Mouse (Mus musculus): Measurements from ENCODE around the gene Arhgap10. TPM values are rescaled to one million over a fixed set of nuclear protein-coding genes. Genes with fewer than 3 reads are reported as not detected.

Gene Arhgap10
- total and polyA plus RNA-seq, 3 experiments, result 13.1 to 22.8 TPM; not detected in 1

DNA sequence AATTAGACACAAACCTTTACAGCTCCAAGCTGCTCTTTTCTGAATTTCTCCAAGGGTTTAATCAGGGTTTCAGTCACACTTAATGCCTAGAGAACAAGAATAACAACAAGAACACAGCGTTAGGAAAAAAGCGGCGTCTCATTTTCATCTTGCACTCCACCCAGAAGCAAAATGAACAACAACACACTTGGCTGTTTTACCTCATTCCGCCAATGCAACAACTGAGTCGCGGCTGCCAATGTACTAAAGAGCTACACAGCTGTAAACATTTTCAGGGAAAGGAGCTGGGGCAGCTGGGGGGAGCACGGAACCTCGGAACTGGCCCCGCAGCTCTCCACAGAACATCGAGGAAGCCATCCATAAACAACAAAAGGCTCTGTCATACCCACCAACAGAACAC, 85.0 kb downstream of the Arhgap10 start:
- Histone ChIP-seq H3K9ac (ENCODE audit: control insufficient read depth, low read depth, low read length, poor library complexity, severe bottlenecking) (no peak overlapping the region), H3K4me1 (ENCODE audit: control insufficient read depth in 1 of 2, insufficient read depth in 2 of 2, low read length in 2 of 2) (no peaks in the 10 kb centered on the region), H3K27me3 (ENCODE audit: control insufficient read depth in 1 of 2, insufficient read depth in 2 of 2, low read length in 2 of 2) (no peaks in the 10 kb centered on the region), H3K36me3 (ENCODE audit: control insufficient read depth in 1 of 2, insufficient read depth in 2 of 2, low read length in 2 of 2) (no peaks in the 10 kb centered on the region), H3K79me2 (ENCODE audit: control insufficient read depth, insufficient read depth, low read length, poor library complexity) (no peaks in the 10 kb centered on the region), H3K9me3 (replicated peaks; ENCODE audit: insufficient read depth, low read length) (no peaks in the 10 kb centered on the region), H3K27ac (ENCODE audit: control insufficient read depth, low read depth, low read length) (no peak overlapping the region), H3K4me3 (ENCODE audit: control insufficient read depth in 1 of 2, insufficient read depth in 1 of 2, low read depth in 2 of 2, low read length in 2 of 2) (no peak overlapping the region)
- TF ChIP-seq JUND (IDR thresholded peaks at IDR 0.05; ENCODE audit: low read depth, low read length) (no peak), RAD21 (IDR thresholded peaks at IDR 0.05; ENCODE audit: low read depth, low read length) (no peak), MEF2A (IDR thresholded peaks at IDR 0.05; ENCODE audit: extremely low read depth, insufficient replicate concordance, low read depth, low read length, poor library complexity, severe bottlenecking) (no peak), ZMIZ1 (IDR thresholded peaks at IDR 0.05; ENCODE audit: low read depth, low read length) (no peak), ELF1 (IDR thresholded peaks at IDR 0.05; ENCODE audit: low read depth, low read length) (no peak), MAX (IDR thresholded peaks at IDR 0.05; ENCODE audit: low read length) (no peak), MAZ (IDR thresholded peaks at IDR 0.05; ENCODE audit: low read depth, low read length) (no peak), POLR2AphosphoS2 (IDR thresholded peaks at IDR 0.05; ENCODE audit: low read length) (no peak), ZKSCAN1 (IDR thresholded peaks at IDR 0.05; ENCODE audit: low read depth, low read length) (no peak), TCF12 (IDR thresholded peaks at IDR 0.05; ENCODE audit: low read depth, low read length) (no peak), TAL1 (IDR thresholded peaks at IDR 0.05; ENCODE audit: low read length) (no peak), CTCF (IDR thresholded peaks at IDR 0.05 in 2 of 3, conservative IDR thresholded peaks at IDR 0.05 in 1 of 3; ENCODE audit: control insufficient read depth in 1 of 3, insufficient read depth in 1 of 3, low read depth in 2 of 3, low read length in 3 of 3, poor library complexity in 1 of 3, severe bottlenecking in 1 of 3) (no peak), NELFE (IDR thresholded peaks at IDR 0.05; ENCODE audit: low read depth, low read length) (no peak), CHD1 (IDR thresholded peaks at IDR 0.05; ENCODE audit: low read depth, low read length) (no peak), MYB (IDR thresholded peaks at IDR 0.05; ENCODE audit: low read depth, low read length) (no peak), POLR2AphosphoS5 (IDR thresholded peaks at IDR 0.05; ENCODE audit: borderline replicate concordance, low read depth, low read length) (no peak), MAFK (IDR thresholded peaks at IDR 0.05; ENCODE audit: borderline replicate concordance, low read depth, low read length) (no peak), USF1 (IDR thresholded peaks at IDR 0.05; ENCODE audit: low read depth, low read length) (no peak), KAT2A (conservative IDR thresholded peaks at IDR 0.05; ENCODE audit: low read depth, low read length) (no peak), POLR2A (IDR thresholded peaks at IDR 0.05; ENCODE audit: control insufficient read depth in 1 of 2, insufficient read depth in 1 of 2, low read depth in 1 of 2, low read length in 2 of 2, poor library complexity in 1 of 2) (no peak)
- no peak for DNase-seq (ENCODE audit: low read depth, low spot score)

- TF ChIP-seq TAL1 (IDR thresholded peaks at IDR 0.05; ENCODE audit: low read length), result no peak
- Histone ChIP-seq H3K9me3 (replicated peaks; ENCODE audit: insufficient read depth, low read length) (no peaks in the 10 kb centered on the region), H3K4me1 (ENCODE audit: control insufficient read depth in 1 of 2, insufficient read depth in 2 of 2, low read length in 2 of 2) (no peaks in the 10 kb centered on the region), H3K36me3 (ENCODE audit: control insufficient read depth in 1 of 2, insufficient read depth in 2 of 2, low read length in 2 of 2) (no peaks in the 10 kb centered on the region), H3K27me3 (ENCODE audit: control insufficient read depth in 1 of 2, insufficient read depth in 2 of 2, low read length in 2 of 2) (no peaks in the 10 kb centered on the region), H3K79me2 (ENCODE audit: control insufficient read depth, insufficient read depth, low read length, poor library complexity) (no peaks in the 10 kb centered on the region), H3K9ac (ENCODE audit: control insufficient read depth, low read depth, low read length, poor library complexity, severe bottlenecking) (no peak overlapping the region), H3K4me3 (ENCODE audit: control insufficient read depth in 1 of 2, insufficient read depth in 1 of 2, low read depth in 2 of 2, low read length in 2 of 2) (no peak overlapping the region), H3K27ac (ENCODE audit: control insufficient read depth, low read depth, low read length) (no peak overlapping the region)
- no peak for DNase-seq (ENCODE audit: low read depth, low spot score)
These were observed 89.3 kb downstream of the Arhgap10 start for GRCm38 (mm10) chr8:77428420-77428819.
